In the genomic region with DNA sequence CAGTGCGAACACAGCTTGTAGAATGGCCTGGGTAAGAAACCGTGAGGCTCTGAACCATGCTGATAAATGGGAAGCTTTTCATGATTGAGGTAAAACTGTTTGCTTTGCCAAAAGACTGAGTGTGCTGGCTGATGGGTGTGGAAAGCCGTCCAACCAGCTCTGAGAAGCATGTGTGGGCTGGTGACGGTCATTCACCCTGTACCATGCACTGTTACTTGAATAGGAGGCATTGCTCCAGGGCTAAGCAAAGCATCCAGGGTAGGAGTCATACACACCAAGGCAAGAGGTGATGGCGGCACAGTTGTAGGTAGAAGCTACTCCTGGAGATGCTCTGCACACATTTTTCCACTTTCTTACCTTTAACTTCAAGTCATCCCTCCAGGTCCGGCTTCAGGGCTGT, we compare ENCODE assay signal across 8 mouse cellular contexts. TPM values are rescaled to one million over a fixed set of nuclear protein-coding genes. Genes with fewer than 3 reads are reported as not detected.
A peak's percentile ranks its signal among the peaks of the same experiment; 100 is the strongest.
DNase-seq lines count a peak whose midpoint lies in the region; ATAC-seq and TF ChIP-seq lines count a peak whose summit lies in the region.
"Not testable (repeated sequence)": the region's sequence is repeated elsewhere in the genome, so short reads cannot be mapped to it uniquely, and the experiment has no call there.
"Had no signal": no experiment of that assay in that cellular context is flagged by ENCODE, and none has a peak within 500 bp of the region (broad histone marks: within the 10 kb centered on the region; RNA-seq: fewer than 3 reads in every experiment).

No protein-coding gene starts in this region.

- 69% methylated on average over 2 of the region's 6 CpGs for WGBS in lung, postnatal 0 days
- 60% methylated on average over 1 of the region's 6 CpGs for WGBS in stomach, embryonic 14.5 days
- whole genome bisulfite sequencing in stomach, embryonic 15.5 days: 64% methylated on average over 3 of the region's 6 CpGs
- WGBS in stomach, embryonic 16.5 days: 92% methylated on average over 2 of the region's 6 CpGs
- 78% methylated on average over 2 of the region's 6 CpGs for WGBS in stomach, postnatal 0 days

- not testable (repeated sequence) for TF ChIP-seq CTCF in lung, postnatal 0 days (IDR thresholded peaks at IDR 0.05); stomach, postnatal 0 days (IDR thresholded peaks at IDR 0.05; ENCODE audit: low read depth)

- H3K27ac ChIP-seq in lung, postnatal 0 days (ENCODE audit: low read length); stomach, embryonic 14.5 days (ENCODE audit: low read length); stomach, embryonic 15.5 days; stomach, embryonic 16.5 days (ENCODE audit: low read length); stomach, postnatal 0 days (replicated peaks): not testable (repeated sequence)

- H3K4me2 ChIP-seq in lung, postnatal 0 days (replicated peaks; ENCODE audit: low read depth, low read length); stomach, embryonic 14.5 days (replicated peaks; ENCODE audit: low read depth, low read length); stomach, embryonic 15.5 days; stomach, embryonic 16.5 days (ENCODE audit: low read depth, low read length); stomach, postnatal 0 days (replicated peaks; ENCODE audit: low read depth): not testable (repeated sequence)

- H3K4me1 ChIP-seq in lung, postnatal 0 days (ENCODE audit: insufficient read depth, low read depth, low read length); stomach, embryonic 14.5 days (ENCODE audit: control insufficient read depth, insufficient read depth, low read length); stomach, embryonic 15.5 days; stomach, embryonic 16.5 days (ENCODE audit: control insufficient read depth, insufficient read depth, low read length); stomach, postnatal 0 days (replicated peaks; ENCODE audit: control insufficient read depth, insufficient read depth): not testable (repeated sequence)

- not testable (repeated sequence) for H3K36me3 ChIP-seq in lung, postnatal 0 days (ENCODE audit: insufficient read depth, low read length); stomach, embryonic 14.5 days (ENCODE audit: control insufficient read depth, insufficient read depth, low read length); stomach, embryonic 15.5 days; stomach, embryonic 16.5 days (ENCODE audit: control insufficient read depth, insufficient read depth, low read length); stomach, postnatal 0 days (ENCODE audit: control insufficient read depth, insufficient read depth, low read length)

- TF ChIP-seq EP300 in lung, postnatal 0 days (IDR thresholded peaks at IDR 0.05); stomach, postnatal 0 days (optimal IDR thresholded peaks at IDR 0.05): not testable (repeated sequence)

- not testable (repeated sequence) for H3K27me3 ChIP-seq in lung, postnatal 0 days (replicated peaks; ENCODE audit: insufficient read depth, low read length); stomach, embryonic 14.5 days (ENCODE audit: control insufficient read depth, insufficient read depth, low read length); stomach, embryonic 15.5 days (replicated peaks); stomach, embryonic 16.5 days (ENCODE audit: control insufficient read depth, insufficient read depth, low read length); stomach, postnatal 0 days (ENCODE audit: control insufficient read depth, insufficient read depth, low read length)

- DNase-seq in lung, postnatal 0 days (ENCODE audit: low spot score); stomach, postnatal 0 days (ENCODE audit: low spot score): not testable (repeated sequence)

- H3K4me3 ChIP-seq in lung, postnatal 0 days (ENCODE audit: low read depth, low read length); stomach, embryonic 14.5 days (ENCODE audit: low read depth, low read length); stomach, embryonic 15.5 days (replicated peaks); stomach, embryonic 16.5 days (replicated peaks; ENCODE audit: low read length); stomach, postnatal 0 days (ENCODE audit: low read depth, low read length): not testable (repeated sequence)

- H3K9ac ChIP-seq in lung, postnatal 0 days (replicated peaks; ENCODE audit: low read depth); stomach, embryonic 14.5 days (replicated peaks; ENCODE audit: low read depth, low read length); stomach, embryonic 15.5 days; stomach, embryonic 16.5 days (ENCODE audit: low read length); stomach, postnatal 0 days (ENCODE audit: low read length): not testable (repeated sequence)

- peak; percentile 41; the same call in 1 of the 2 replicates for ATAC-seq in cerebellum, adult (ENCODE audit: insufficient number of reproducible peaks, low FRiP score, low TSS enrichment)
- 0 out of 2 replicates have a peak, but pooled peaks have one; percentile 25 for ATAC-seq in lung, postnatal 0 days
- peak; percentile 61; the same call in 1 of the 2 replicates for ATAC-seq in stomach, embryonic 14.5 days (ENCODE audit: insufficient number of reproducible peaks, insufficient read depth, low FRiP score, low read depth)
- ATAC-seq in stomach, embryonic 15.5 days (ENCODE audit: insufficient read depth, low FRiP score, low read depth): peak; percentile 82
- peak; percentile 78; the same call in 1 of the 2 replicates for ATAC-seq in stomach, embryonic 16.5 days (ENCODE audit: insufficient read depth, low FRiP score)
- peak; percentile 71; the same call in 1 of the 2 replicates for ATAC-seq in stomach, postnatal 0 days (ENCODE audit: low FRiP score, low TSS enrichment)

- not testable (repeated sequence) for H3K9me3 ChIP-seq in lung, postnatal 0 days (ENCODE audit: low read length); stomach, embryonic 14.5 days (ENCODE audit: control insufficient read depth, low read depth, low read length); stomach, embryonic 15.5 days; stomach, embryonic 16.5 days (replicated peaks; ENCODE audit: control insufficient read depth, low read length); stomach, postnatal 0 days (ENCODE audit: control insufficient read depth, low read length)

RNA-seq across cellular contexts. Expression of a gene that starts 23.0 kb away (rescaled TPM):
- 0.13 and 0.50 TPM in 2 replicates for polyA plus RNA-seq in lung, postnatal 0 days (2015; fragmentation: Nextera tagmentation; extraction: Ambion mirVana)
- 0.13 TPM in 1 of 2 replicates, not detected in the other for polyA plus RNA-seq in stomach, embryonic 14.5 days (2014; fragmentation: Nextera tagmentation; extraction: Ambion mirVana)
- polyA plus RNA-seq in stomach, embryonic 15.5 days (2015; fragmentation: Nextera tagmentation; extraction: Ambion mirVana): 0.18 and 0.24 TPM in 2 replicates
- polyA plus RNA-seq in stomach, embryonic 16.5 days (2015; fragmentation: Nextera tagmentation; extraction: Ambion mirVana): 0.09 TPM in 1 of 2 replicates, not detected in the other
- 0.23 TPM in 1 of 2 replicates, not detected in the other for polyA plus RNA-seq in stomach, postnatal 0 days (2015; fragmentation: Nextera tagmentation; extraction: Ambion mirVana)
- polyA plus RNA-seq: CD4-positive, CD25-positive, alpha-beta regulatory T cell, adult 4 months; G1E had no signal

RNA-seq across cellular contexts. Expression of a gene that starts 23.3 kb away (rescaled TPM):
- 79.7 and 80.0 TPM in 2 replicates for polyA plus RNA-seq in lung, postnatal 0 days (2015; fragmentation: Nextera tagmentation; extraction: Ambion mirVana)
- polyA plus RNA-seq in stomach, embryonic 14.5 days (2014; fragmentation: Nextera tagmentation; extraction: Ambion mirVana): 30.8 and 35.5 TPM in 2 replicates
- polyA plus RNA-seq in stomach, embryonic 15.5 days (2015; fragmentation: Nextera tagmentation; extraction: Ambion mirVana): 32.5 and 34.4 TPM in 2 replicates
- polyA plus RNA-seq in stomach, embryonic 16.5 days (2015; fragmentation: Nextera tagmentation; extraction: Ambion mirVana): 29.6 and 33.3 TPM in 2 replicates
- 43.3 and 44.8 TPM in 2 replicates for polyA plus RNA-seq in stomach, postnatal 0 days (2015; fragmentation: Nextera tagmentation; extraction: Ambion mirVana)

RNA-seq across cellular contexts. Expression of a gene that starts 40.7 kb away (rescaled TPM):
- 17.7 and 18.3 TPM in 2 replicates for polyA plus RNA-seq in lung, postnatal 0 days (2015; fragmentation: Nextera tagmentation; extraction: Ambion mirVana)
- polyA plus RNA-seq in stomach, embryonic 14.5 days (2014; fragmentation: Nextera tagmentation; extraction: Ambion mirVana): 41.0 and 41.4 TPM in 2 replicates
- polyA plus RNA-seq in stomach, embryonic 15.5 days (2015; fragmentation: Nextera tagmentation; extraction: Ambion mirVana): 29.5 and 30.2 TPM in 2 replicates
- 32.8 and 33.7 TPM in 2 replicates for polyA plus RNA-seq in stomach, embryonic 16.5 days (2015; fragmentation: Nextera tagmentation; extraction: Ambion mirVana)
- 12.7 and 12.8 TPM in 2 replicates for polyA plus RNA-seq in stomach, postnatal 0 days (2015; fragmentation: Nextera tagmentation; extraction: Ambion mirVana)

Comparison
In these comparisons a context has a peak if more than half of its experiments do, and no peak if none do; other contexts are left out.
1. ATAC-seq: peak in every context shown above with its lines; median percentile 82 in stomach, embryonic 15.5 days; 78 in stomach, embryonic 16.5 days; 71 in stomach, postnatal 0 days; 61 in stomach, embryonic 14.5 days; 41 in cerebellum, adult; 25 in lung, postnatal 0 days.